Mouse (Mus musculus) Muller cell, postnatal 12 days (primary cell): ENCODE results near the gene Caprin2.
"Not testable (repeated sequence)": the region's sequence is repeated elsewhere in the genome, so short reads cannot be mapped to it uniquely, and the experiment has no call there.

Experiments
- DNase-seq: peaks from one replicate; pipeline ENCODE4 v3.0.0-alpha.2; 2015; ENCODE audit errors: inconsistent ontology term

Caprin2 gene

GRCm38 (mm10) chr6:148895773-148896506 is at the start of gene Caprin2:
Caprin2 (minus strand) TSS chr6:148896237.
- DNase-seq = peak; percentile 95

GRCm38 (mm10) chr6:148944767-148945508 is 48.9 kb upstream of the Caprin2 start:
- peak; percentile 74 for DNase-seq

GRCm38 (mm10) chr6:148944344-148944766 is 48.3 kb upstream of the Caprin2 start:
- no peak for DNase-seq

GRCm38 (mm10) chr6:148943695-148944094 is 47.7 kb upstream of the Caprin2 start:
- peak; percentile 83 for DNase-seq

- DNase-seq = no peak
Observed at GRCm38 (mm10) chr6:148942406-148942805, 46.4 kb upstream of the Caprin2 start.

- no peak for DNase-seq
Observed at GRCm38 (mm10) chr6:148941880-148942279, 45.8 kb upstream of the Caprin2 start.

- not testable (repeated sequence) for DNase-seq
Observed at GRCm38 (mm10) chr6:148940383-148940782, 44.3 kb upstream of the Caprin2 start.

- no peak for DNase-seq
Observed at GRCm38 (mm10) chr6:148937693-148938092, 41.7 kb upstream of the Caprin2 start.

- DNase-seq = no peak
Observed at GRCm38 (mm10) chr6:148934961-148935590, 39.0 kb upstream of the Caprin2 start.

- DNase-seq = no peak
Observed at GRCm38 (mm10) chr6:148931281-148931680, 35.2 kb upstream of the Caprin2 start.

- peak; percentile 37 for DNase-seq
Observed at GRCm38 (mm10) chr6:148918841-148919398, 22.9 kb upstream of the Caprin2 start.

GRCm38 (mm10) chr6:148917672-148918071 is 21.6 kb upstream of the Caprin2 start:
- no peak for DNase-seq

- no peak for DNase-seq
Observed at GRCm38 (mm10) chr6:148916817-148917216, 20.8 kb upstream of the Caprin2 start.

GRCm38 (mm10) chr6:148913938-148914337 is 17.9 kb upstream of the Caprin2 start:
- peak; percentile 49 for DNase-seq

GRCm38 (mm10) chr6:148911906-148912305 is 15.9 kb upstream of the Caprin2 start:
- not testable (repeated sequence) for DNase-seq

GRCm38 (mm10) chr6:148906958-148907357 is 10.9 kb upstream of the Caprin2 start:
- no peak for DNase-seq

GRCm38 (mm10) chr6:148902728-148903127 is 6.7 kb upstream of the Caprin2 start:
- DNase-seq = no peak

GRCm38 (mm10) chr6:148896507-148896851 is 442 bp upstream of the Caprin2 start:
- DNase-seq = no peak

- no peak for DNase-seq
Observed at GRCm38 (mm10) chr6:148894888-148895772, 907 bp downstream of the Caprin2 start.

GRCm38 (mm10) chr6:148873911-148874310 is 22.1 kb downstream of the Caprin2 start:
- no peak for DNase-seq

GRCm38 (mm10) chr6:148845629-148846028 is 50.4 kb downstream of the Caprin2 start:
- DNase-seq = no peak
